Mouse (Mus musculus) gastrocnemius, adult 18-20 months (tissue): ENCODE results near the gene Sertad2. TPM values are rescaled to one million over a fixed set of nuclear protein-coding genes. Genes with fewer than 3 reads are reported as not detected.

Experiments used
- DNase-seq: peaks from one replicate; pipeline ENCODE4 v3.0.0; 2021; ENCODE audit warnings: low spot score
- total RNA-seq, 2 experiments: library from RNA; stranded (reverse); gene quantifications; 2 replicates each; pipeline ENCODE4 v1.2.3; 2021

Gene Sertad2
- total RNA-seq, 2 experiments from 2014 or later: 12.4 to 12.8 TPM

GRCm38 (mm10) chr11:20594229-20595201 is 51.5 kb downstream of the Sertad2 start:
- no peak for DNase-seq

DNA sequence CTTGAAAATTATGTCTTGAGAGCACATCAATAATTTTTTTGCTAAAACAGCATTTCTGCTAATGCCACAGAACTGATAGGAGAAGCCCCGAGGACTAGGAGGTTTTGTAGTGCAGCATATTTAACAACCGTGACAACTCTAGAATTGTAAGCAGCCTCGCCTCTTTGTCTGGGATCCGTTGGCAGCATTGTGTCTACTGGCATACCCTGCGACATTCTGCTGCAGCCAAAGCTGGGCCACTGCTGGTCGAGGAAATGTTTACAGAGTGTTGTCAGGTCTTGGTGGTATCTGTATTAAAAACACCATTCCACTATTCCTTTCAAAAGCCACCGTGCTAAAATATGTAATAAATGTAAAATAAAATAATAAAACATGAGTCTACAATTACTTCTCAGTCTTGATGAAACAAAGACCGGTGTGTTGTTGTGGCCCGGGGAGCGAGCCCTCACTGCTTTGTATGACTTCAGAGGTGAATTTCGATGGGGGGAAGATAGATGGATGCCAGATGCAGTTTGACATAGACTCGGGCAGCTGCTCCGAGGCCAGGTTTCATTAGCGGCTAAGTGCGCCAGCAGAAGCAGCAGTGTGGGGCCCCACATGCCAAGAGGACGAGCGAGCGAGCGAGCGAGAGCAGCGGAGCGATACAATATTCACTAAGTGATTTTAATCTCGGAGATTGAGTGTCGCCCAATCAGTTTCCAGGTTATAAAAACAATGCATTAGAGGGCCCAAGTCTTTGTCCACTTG is 60.2 kb downstream of the Sertad2 start:
- peak; percentile 31 for DNase-seq

GRCm38 (mm10) chr11:20604119-20604518 is 61.1 kb downstream of the Sertad2 start:
- no peak for DNase-seq

GRCm38 (mm10) chr11:20605613-20606012 is 62.6 kb downstream of the Sertad2 start:
- no peak for DNase-seq

DNA sequence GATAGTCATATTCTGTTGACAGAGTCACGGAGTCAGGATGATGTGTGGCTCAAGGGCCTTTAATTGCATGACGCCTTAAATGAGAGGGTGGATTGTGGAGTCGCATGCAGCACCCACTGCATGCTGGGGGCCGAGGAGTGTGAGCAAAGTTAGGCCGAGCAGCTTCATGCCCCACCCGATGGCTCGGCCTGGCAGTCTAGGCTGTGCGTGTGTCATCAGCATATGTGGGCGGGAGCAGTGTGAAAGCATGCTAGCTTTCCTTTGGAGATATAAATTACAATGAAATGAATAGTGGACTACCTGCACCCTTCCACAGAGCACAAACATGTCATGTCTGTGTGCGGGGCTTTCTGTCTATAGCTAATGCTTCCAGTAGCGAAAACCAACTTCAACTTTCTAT is 65.4 kb downstream of the Sertad2 start:
- DNase-seq: no peak

- no peak for DNase-seq
Observed at GRCm38 (mm10) chr11:20613223-20613622, 70.2 kb downstream of the Sertad2 start.

- no peak for DNase-seq
Observed at GRCm38 (mm10) chr11:20616103-20616502, 73.0 kb downstream of the Sertad2 start.

- no peak for DNase-seq
Observed at GRCm38 (mm10) chr11:20627146-20627545, 84.1 kb downstream of the Sertad2 start.

GRCm38 (mm10) chr11:20628216-20628615 is 85.2 kb downstream of the Sertad2 start:
- no peak for DNase-seq

GRCm38 (mm10) chr11:20629700-20630099 is 86.6 kb downstream of the Sertad2 start:
- no peak for DNase-seq

DNA sequence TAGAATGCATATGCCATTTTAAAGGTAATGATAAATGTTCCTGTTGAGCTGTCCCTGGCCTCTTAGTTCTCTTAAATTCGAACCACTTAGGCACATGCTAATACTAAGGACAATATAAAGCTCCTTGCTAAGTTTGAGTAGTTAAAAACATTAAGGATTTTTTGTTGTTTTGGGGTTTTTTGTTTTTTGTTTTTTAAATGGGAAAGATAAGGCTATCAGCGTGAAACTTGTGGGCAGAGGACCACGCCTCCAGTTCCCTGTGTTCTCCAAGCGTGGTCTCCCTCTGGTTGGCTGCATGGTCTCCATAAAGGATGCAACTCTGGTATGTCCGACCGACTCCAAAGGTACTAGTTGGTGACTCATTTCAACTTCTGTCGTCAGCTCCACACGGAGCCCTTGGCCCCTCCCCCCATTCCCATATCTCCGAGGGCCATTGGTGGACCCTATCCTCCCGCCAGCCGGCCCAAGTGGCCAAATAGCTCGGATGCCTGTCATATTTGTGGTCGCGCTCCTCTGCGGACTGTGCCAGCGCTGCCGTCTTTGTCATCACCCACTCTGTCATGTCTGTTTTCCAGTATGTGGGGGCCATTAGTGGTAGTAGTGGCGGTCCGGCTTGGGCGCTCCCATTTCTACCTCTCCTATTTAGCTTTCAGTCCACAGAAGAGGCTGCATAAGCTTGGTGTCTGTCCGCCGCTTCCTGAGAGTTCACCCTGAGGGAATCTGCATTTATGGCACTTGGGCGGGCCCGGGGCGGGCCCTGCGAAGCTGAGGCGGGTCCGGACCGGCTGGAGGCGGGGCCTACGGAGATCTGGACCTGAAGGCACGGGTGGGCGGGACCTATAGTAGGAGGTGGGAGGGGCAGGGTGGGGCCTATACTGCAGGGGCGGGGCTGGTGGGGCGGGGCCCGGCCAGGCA is 88.2 kb downstream of the Sertad2 start:
- peak; percentile 96 for DNase-seq

DNA sequence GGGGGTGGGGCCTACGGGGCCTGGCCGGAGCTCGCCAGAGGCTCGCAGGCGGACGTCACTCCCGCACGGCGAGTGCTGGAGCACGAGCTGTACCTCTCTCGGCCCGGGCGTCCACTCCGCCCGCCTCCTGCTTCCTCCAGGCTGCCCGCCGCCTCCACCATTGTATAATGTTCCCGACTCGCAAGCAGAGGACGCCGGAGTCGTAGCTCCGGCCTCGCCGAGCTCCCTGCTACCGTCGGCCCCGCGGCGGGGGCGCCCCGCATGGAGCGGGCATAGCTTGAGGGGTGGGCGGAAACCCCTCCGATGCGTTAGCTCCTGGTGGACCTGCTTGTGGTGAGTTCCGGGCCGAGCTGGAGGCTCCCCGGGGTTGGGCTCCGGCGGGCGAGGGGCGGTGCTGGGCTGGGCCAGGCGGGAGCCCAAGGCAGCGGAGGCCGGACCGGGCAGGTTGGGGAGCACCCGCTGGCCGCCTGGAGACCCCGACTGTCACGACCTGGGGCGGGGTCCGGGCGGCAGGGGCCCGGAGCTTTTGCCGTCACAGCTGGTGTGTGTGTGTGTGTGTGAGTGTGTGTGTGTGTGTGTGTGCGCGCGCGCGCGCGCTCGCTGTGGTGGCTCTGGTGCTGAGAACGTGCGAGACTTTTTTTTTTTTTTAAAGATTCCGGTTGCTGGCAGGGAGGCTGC is 89.0 kb downstream of the Sertad2 start:
- no peak for DNase-seq

- DNase-seq: peak; percentile 48
Observed at GRCm38 (mm10) chr11:20632619-20632965, 89.5 kb downstream of the Sertad2 start.

DNA sequence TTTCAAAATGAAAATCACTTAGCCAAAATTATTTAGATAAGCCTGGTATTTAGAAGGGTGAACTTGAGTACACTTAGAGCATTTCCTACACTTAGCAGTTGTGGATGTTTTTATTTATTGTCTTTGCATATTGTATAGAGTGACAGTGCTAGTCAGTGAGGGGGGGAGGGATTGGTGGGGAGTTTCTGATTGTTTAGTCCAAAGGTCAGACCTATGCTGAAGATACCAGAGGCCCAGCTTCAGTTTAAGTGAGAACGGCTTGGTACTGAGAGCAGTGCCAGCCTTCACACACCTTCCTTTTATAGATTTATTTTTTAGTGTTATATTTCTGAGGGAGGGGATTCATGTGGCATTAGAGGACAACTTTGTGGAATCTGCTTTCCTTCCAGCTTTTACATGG is 91.5 kb downstream of the Sertad2 start:
- DNase-seq: no peak

DNA sequence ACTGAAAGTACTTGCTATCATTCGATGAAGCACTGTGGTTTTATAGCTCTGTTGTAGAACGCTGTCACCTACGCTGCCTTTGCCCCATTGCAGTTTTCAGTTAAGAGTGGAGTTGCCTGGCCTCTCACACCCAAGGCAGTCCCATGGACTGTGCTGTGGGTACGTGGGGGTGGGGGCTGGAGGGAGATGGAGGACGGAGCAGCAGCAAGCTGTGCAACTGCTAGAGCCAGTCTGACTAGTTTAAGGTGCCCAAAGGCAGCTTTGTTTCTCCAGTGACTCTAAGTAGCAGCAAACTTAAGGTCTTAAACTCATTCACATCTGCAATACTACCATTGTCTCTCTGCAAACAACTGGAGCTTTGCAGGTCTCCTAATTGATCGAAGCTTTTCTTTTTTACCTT is 92.6 kb downstream of the Sertad2 start:
- DNase-seq: no peak

DNA sequence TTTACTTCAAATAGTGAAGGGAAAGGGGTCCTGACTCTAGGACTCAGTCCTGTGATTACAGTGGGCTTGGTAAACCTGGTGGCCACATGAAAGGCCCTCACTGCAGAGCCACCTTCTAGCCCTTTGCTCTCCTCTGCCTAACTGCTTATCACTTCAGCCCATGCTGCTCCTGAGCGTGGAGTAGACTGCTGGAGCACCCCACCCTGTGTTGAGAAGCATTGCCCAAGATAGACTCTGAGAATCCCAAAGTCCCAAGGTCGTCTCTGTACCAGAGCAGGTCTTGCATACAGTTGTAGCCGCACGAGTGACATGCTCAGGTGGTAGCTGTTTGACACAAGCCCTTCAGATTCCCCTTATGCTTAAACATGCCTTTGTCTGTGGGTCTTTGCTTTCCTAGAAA is 93.1 kb downstream of the Sertad2 start:
- no peak for DNase-seq

DNA sequence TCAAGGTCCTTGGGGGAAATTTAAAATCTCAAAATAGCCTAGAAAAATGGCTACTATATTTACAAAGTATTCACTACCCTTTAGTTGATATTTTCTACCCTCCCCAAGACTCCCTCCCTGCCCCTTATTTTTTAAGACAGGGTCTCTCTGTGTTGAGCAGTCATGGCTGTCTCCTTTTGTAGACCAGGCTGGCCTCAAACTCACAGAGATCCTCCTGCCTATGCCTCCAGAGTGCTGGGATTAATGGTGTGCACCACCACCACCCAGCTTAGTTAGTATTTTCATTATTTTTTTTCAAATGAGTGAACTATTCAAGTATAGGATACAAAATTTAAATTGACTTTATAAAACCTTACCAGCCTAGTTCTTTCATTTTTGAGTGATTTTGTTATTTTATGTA is 94.0 kb downstream of the Sertad2 start:
- DNase-seq: no peak

- DNase-seq: peak; percentile 76
Observed at GRCm38 (mm10) chr11:20638841-20639240, 95.8 kb downstream of the Sertad2 start.

- DNase-seq: peak; percentile 39
Observed at GRCm38 (mm10) chr11:20639918-20640447, 96.9 kb downstream of the Sertad2 start.

- no peak for DNase-seq
Observed at GRCm38 (mm10) chr11:20642321-20642720, 99.3 kb downstream of the Sertad2 start.

DNA sequence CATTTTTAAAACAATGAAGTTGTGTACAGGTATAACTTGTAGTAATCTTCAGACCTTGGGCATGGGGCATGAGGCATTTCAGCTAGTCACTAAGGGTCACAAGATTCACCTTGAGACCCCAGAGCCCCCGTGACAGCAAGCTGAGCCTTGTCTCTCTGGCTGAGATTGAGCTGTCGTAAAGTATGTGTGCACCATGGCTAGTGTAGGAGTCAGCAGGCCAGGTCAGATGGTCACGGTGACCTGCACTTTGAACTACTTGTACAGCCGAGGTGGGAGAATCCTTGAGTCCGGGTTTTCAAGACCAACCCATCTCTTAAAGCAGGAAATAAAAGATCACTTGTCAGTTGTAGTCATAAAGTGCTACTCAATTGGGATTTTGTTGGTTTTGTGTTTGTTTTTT is 100.1 kb downstream of the Sertad2 start:
- no peak for DNase-seq
